Mouse (Mus musculus) skeletal muscle tissue, adult 2 months (tissue): ENCODE measurements around the gene Cox14.
A peak's percentile ranks its signal among the peaks of the same experiment; 100 is the strongest.
"Not testable (repeated sequence)": the region's sequence is repeated elsewhere in the genome, so short reads cannot be mapped to it uniquely, and the experiment has no call there.

ENCODE experiments used
- DNase-seq: peaks from one replicate; pipeline ENCODE4 v3.0.0-alpha.2; 2012; ENCODE audit warnings: low read depth, low spot score

The Cox14 gene

GRCm38 (mm10) chr15:99726549-99726948 is 1.1 kb downstream of the Cox14 start:
- no peak for DNase-seq

GRCm38 (mm10) chr15:99727039-99727438 is 1.6 kb downstream of the Cox14 start:
- DNase-seq, result not testable (repeated sequence)

- no peak for DNase-seq
Measured at GRCm38 (mm10) chr15:99727525-99727924, 2.1 kb downstream of the Cox14 start.

GRCm38 (mm10) chr15:99728211-99728610 is 2.8 kb downstream of the Cox14 start:
- DNase-seq, result no peak

GRCm38 (mm10) chr15:99729056-99729783 is 3.8 kb downstream of the Cox14 start:
- DNase-seq, result no peak

GRCm38 (mm10) chr15:99731167-99731566 is 5.7 kb downstream of the Cox14 start:
- no peak for DNase-seq

- no peak for DNase-seq
Measured at GRCm38 (mm10) chr15:99731678-99732077, 6.3 kb downstream of the Cox14 start.

GRCm38 (mm10) chr15:99733186-99733585 is 7.8 kb downstream of the Cox14 start:
- DNase-seq, result no peak

- no peak for DNase-seq
Measured at GRCm38 (mm10) chr15:99735631-99736030, 10.2 kb downstream of the Cox14 start.

- no peak for DNase-seq
Measured at GRCm38 (mm10) chr15:99736675-99737074, 11.3 kb downstream of the Cox14 start.

GRCm38 (mm10) chr15:99740229-99740628 is 14.8 kb downstream of the Cox14 start:
- DNase-seq, result no peak

GRCm38 (mm10) chr15:99754204-99754603 is 28.8 kb downstream of the Cox14 start:
- DNase-seq, result no peak

- DNase-seq, result no peak
Measured at GRCm38 (mm10) chr15:99767467-99767866, 42.0 kb downstream of the Cox14 start.

- no peak for DNase-seq
Measured at GRCm38 (mm10) chr15:99768761-99769160, 43.3 kb downstream of the Cox14 start.

GRCm38 (mm10) chr15:99771004-99771500 is 45.6 kb downstream of the Cox14 start:
- no peak for DNase-seq

- DNase-seq, result no peak
Measured at GRCm38 (mm10) chr15:99771601-99772276, 46.3 kb downstream of the Cox14 start.

- peak; percentile 78 for DNase-seq
Measured at GRCm38 (mm10) chr15:99772277-99772880, 47.0 kb downstream of the Cox14 start.

GRCm38 (mm10) chr15:99772881-99772924 is 47.3 kb downstream of the Cox14 start, which contains the start of gene Cers5:
TSS of gene Cers5 (minus strand) at chr15:99772885.
- DNase-seq, result not testable (repeated sequence)

GRCm38 (mm10) chr15:99772925-99773324 is 47.5 kb downstream of the Cox14 start:
- DNase-seq, result no peak
